Mouse (Mus musculus) liver, embryonic 15.5 days (tissue): ENCODE results near the gene Cars. TPM values are rescaled to one million over a fixed set of nuclear protein-coding genes. Genes with fewer than 3 reads are reported as not detected.
"Not testable (repeated sequence)": the region's sequence is repeated elsewhere in the genome, so short reads cannot be mapped to it uniquely, and the experiment has no call there.

Experiments used
- ATAC-seq: fragments of 200-750 bp; cut with Nextera tagmentation; 2 replicates; pipeline ENCODE4 v1.8.0; 2017; ENCODE audit warnings: moderate number of reproducible peaks, mild to moderate bottlenecking, moderate library complexity; ENCODE audit not compliant: insufficient read depth
- H3K27ac ChIP-seq: fragments of 300-500 bp; sonication (generic); replicated peaks from 2 replicates; pipeline ENCODE4 v1.5.1; 2015; ENCODE audit warnings: mild to moderate bottlenecking, inconsistent platforms
- H3K27me3 ChIP-seq: fragments of 300-500 bp; sonication (generic); 2 replicates; pipeline ENCODE4 v1.6.1; 2015; ENCODE audit warnings: mild to moderate bottlenecking, inconsistent platforms
- H3K36me3 ChIP-seq: fragments of 300-500 bp; sonication (generic); replicated peaks from 2 replicates; pipeline ENCODE4 v1.6.1; 2015; ENCODE audit warnings: moderate library complexity, mild to moderate bottlenecking, inconsistent platforms
- H3K4me1 ChIP-seq: fragments of 300-500 bp; sonication (generic); replicated peaks from 2 replicates; pipeline ENCODE4 v1.6.1; 2015; ENCODE audit warnings: inconsistent platforms
- H3K4me2 ChIP-seq: fragments of 300-500 bp; sonication (generic); 2 replicates; pipeline ENCODE4 v1.6.1; 2015; ENCODE audit warnings: moderate library complexity, mild to moderate bottlenecking, inconsistent platforms
- H3K4me3 ChIP-seq: fragments of 300-500 bp; sonication (generic); replicated peaks from 2 replicates; pipeline ENCODE4 v1.5.1; 2015; ENCODE audit warnings: mild to moderate bottlenecking, inconsistent platforms
- H3K9ac ChIP-seq: fragments of 300-500 bp; sonication (generic); 2 replicates; pipeline ENCODE4 v1.6.1; 2015; ENCODE audit warnings: moderate library complexity, mild to moderate bottlenecking, inconsistent platforms
- H3K9me3 ChIP-seq: fragments of 300-500 bp; sonication (generic); replicated peaks from 2 replicates; pipeline ENCODE4 v1.6.1; 2016; ENCODE audit warnings: inconsistent platforms
- WGBS: fragments of 180-500 bp; shearing (Covaris S2); methylation state at CpG from one replicate; pipeline ENCODE4 v1.1.7; 2015; ENCODE audit warnings: mixed read lengths; ENCODE audit not compliant: insufficient replicate concordance; 5-methylcytosine and 5-hydroxymethylcytosine counted together
- polyA plus RNA-seq: library from polyadenylated mRNA; unstranded; fragments of >200 nt; fragmentation: Nextera tagmentation; extraction: Ambion mirVana; gene quantifications from 2 replicates; pipeline ENCODE4 v1.2.1, GENCODE M21; 2015

Gene Cars
- polyA plus RNA-seq, 1 experiment from 2014 or later: 53.1 TPM

- Histone ChIP-seq H3K27me3 (no peaks in the 10 kb centered on the region), H3K27ac (peak overlapping the region; percentile 91), H3K4me1 (peaks cover 49% of the 10 kb centered on the region), H3K9ac (peak overlapping the region; percentile 92), H3K4me3 (peak overlapping the region; percentile 91), H3K9me3 (no peaks in the 10 kb centered on the region), H3K36me3 (peaks cover 28% of the 10 kb centered on the region), H3K4me2 (peak overlapping the region; percentile 76)
- peak; percentile 81 for ATAC-seq
- under 1% methylated on average over 61 of the region's 63 CpGs for WGBS
Measured at GRCm38 (mm10) chr7:143548231-143548961, 51.5 kb downstream of the Cars start.

GRCm38 (mm10) chr7:143546554-143546953 is 53.3 kb downstream of the Cars start:
- H3K27ac ChIP-seq: peak overlapping the region; percentile 15
- peaks cover 63% of the 10 kb centered on the region for H3K4me1 ChIP-seq
- no peaks in the 10 kb centered on the region for H3K9me3 ChIP-seq
- H3K4me3 ChIP-seq: no peak overlapping the region
- ATAC-seq: no peak
- H3K9ac ChIP-seq: no peak overlapping the region
- peaks cover 25% of the 10 kb centered on the region for H3K36me3 ChIP-seq
- no peaks in the 10 kb centered on the region for H3K27me3 ChIP-seq
- H3K4me2 ChIP-seq: peak overlapping the region; percentile 76; the same call in 1 of the 2 replicates
- 50% methylated on average over 2 of the region's 2 CpGs for WGBS

- no peak overlapping the region for H3K9ac ChIP-seq
- peaks cover 41% of the 10 kb centered on the region for H3K36me3 ChIP-seq
- H3K27me3 ChIP-seq: no peaks in the 10 kb centered on the region
- H3K4me3 ChIP-seq: no peak overlapping the region
- peaks cover 65% of the 10 kb centered on the region for H3K4me1 ChIP-seq
- H3K27ac ChIP-seq: no peak overlapping the region
- 81% methylated on average over 2 of the region's 2 CpGs for WGBS
- H3K4me2 ChIP-seq: no peak overlapping the region
- ATAC-seq: no peak
- H3K9me3 ChIP-seq: no peaks in the 10 kb centered on the region
Measured at GRCm38 (mm10) chr7:143544368-143544767, 55.5 kb downstream of the Cars start.

GRCm38 (mm10) chr7:143538671-143539070 is 61.2 kb downstream of the Cars start:
- Histone ChIP-seq H3K9me3 (no peaks in the 10 kb centered on the region), H3K9ac (no peak overlapping the region), H3K4me3 (no peak overlapping the region), H3K4me1 (peaks cover 62% of the 10 kb centered on the region), H3K36me3 (peaks cover 77% of the 10 kb centered on the region), H3K4me2 (no peak overlapping the region), H3K27me3 (no peaks in the 10 kb centered on the region), H3K27ac (no peak overlapping the region)
- ATAC-seq: no peak
- WGBS: 29% methylated on average over 1 of the region's 1 CpGs

GRCm38 (mm10) chr7:143538229-143538628 is 61.7 kb downstream of the Cars start:
- H3K9me3 ChIP-seq, H3K4me2 ChIP-seq, H3K4me3 ChIP-seq, H3K9ac ChIP-seq, H3K27me3 ChIP-seq, ATAC-seq, H3K27ac ChIP-seq: not testable (repeated sequence)
- 49% methylated on average over 6 of the region's 6 CpGs for WGBS
- H3K36me3 ChIP-seq: peaks cover 81% of the 10 kb centered on the region
- peaks cover 62% of the 10 kb centered on the region for H3K4me1 ChIP-seq

GRCm38 (mm10) chr7:143536251-143536650 is 63.6 kb downstream of the Cars start:
- Histone ChIP-seq H3K27me3 (no peaks in the 10 kb centered on the region), H3K9me3 (no peaks in the 10 kb centered on the region), H3K4me1 (peaks cover 63% of the 10 kb centered on the region), H3K27ac (no peak overlapping the region), H3K36me3 (peaks cover 94% of the 10 kb centered on the region), H3K9ac (no peak overlapping the region), H3K4me3 (no peak overlapping the region), H3K4me2 (no peak overlapping the region)
- 84% methylated on average over 3 of the region's 3 CpGs for WGBS
- no peak for ATAC-seq

- WGBS: 29% methylated on average over 2 of the region's 2 CpGs
- Histone ChIP-seq H3K36me3 (peaks cover 99% of the 10 kb centered on the region), H3K9ac (no peak overlapping the region; the same call in 1 of the 2 replicates), H3K27me3 (no peaks in the 10 kb centered on the region), H3K27ac (peak overlapping the region; percentile 73), H3K4me2 (peak overlapping the region; percentile 23), H3K4me1 (peaks cover 45% of the 10 kb centered on the region), H3K9me3 (no peaks in the 10 kb centered on the region), H3K4me3 (no peak overlapping the region)
- ATAC-seq: peak; percentile 92
Measured at GRCm38 (mm10) chr7:143533284-143533683, 66.6 kb downstream of the Cars start.

GRCm38 (mm10) chr7:143532410-143532809 is 67.5 kb downstream of the Cars start:
- Histone ChIP-seq H3K27me3 (no peaks in the 10 kb centered on the region), H3K27ac (no peak overlapping the region; the same call in 1 of the 2 replicates), H3K9ac (no peak overlapping the region), H3K4me3 (no peak overlapping the region), H3K4me1 (peaks cover 36% of the 10 kb centered on the region), H3K36me3 (peaks cover 99% of the 10 kb centered on the region), H3K4me2 (no peak overlapping the region), H3K9me3 (no peaks in the 10 kb centered on the region)
- no peak for ATAC-seq
- WGBS: 98% methylated on average over 1 of the region's 1 CpGs

GRCm38 (mm10) chr7:143519333-143519732 is 80.6 kb downstream of the Cars start:
- ATAC-seq: no peak
- no peak overlapping the region for H3K4me2 ChIP-seq

GRCm38 (mm10) chr7:143514416-143514768 is 85.5 kb downstream of the Cars start:
- Histone ChIP-seq H3K4me1 (0 out of 2 replicates have a peak, but pooled peaks cover 3% of the 10 kb centered on the region), H3K9me3 (no peaks in the 10 kb centered on the region), H3K9ac (no peak overlapping the region), H3K27me3 (no peaks in the 10 kb centered on the region), H3K4me3 (no peak overlapping the region), H3K4me2 (no peak overlapping the region), H3K27ac (no peak overlapping the region), H3K36me3 (peaks cover 74% of the 10 kb centered on the region)
- 94% methylated on average over 4 of the region's 4 CpGs for whole genome bisulfite sequencing
- ATAC-seq: no peak

More at GRCm38 (mm10) chr7:143519333-143519732, 80.6 kb downstream of the Cars start:
- Histone ChIP-seq H3K27ac (no peak overlapping the region), H3K36me3 (peaks cover 99% of the 10 kb centered on the region), H3K4me1 (no peaks in the 10 kb centered on the region), H3K27me3 (no peaks in the 10 kb centered on the region), H3K9me3 (no peaks in the 10 kb centered on the region), H3K9ac (no peak overlapping the region), H3K4me3 (no peak overlapping the region)
- WGBS: 64% methylated on average over 4 of the region's 4 CpGs

- no peak overlapping the region for H3K9ac ChIP-seq
- ATAC-seq: no peak
- H3K27ac ChIP-seq: no peak overlapping the region
- H3K9me3 ChIP-seq: no peaks in the 10 kb centered on the region
- H3K4me1 ChIP-seq: 0 out of 2 replicates have a peak, but pooled peaks cover 3% of the 10 kb centered on the region
- 66% methylated on average over 10 of the region's 10 CpGs for WGBS
- H3K36me3 ChIP-seq: peaks cover 69% of the 10 kb centered on the region
- H3K4me2 ChIP-seq: no peak overlapping the region
- no peak overlapping the region for H3K4me3 ChIP-seq
- no peaks in the 10 kb centered on the region for H3K27me3 ChIP-seq
Measured at GRCm38 (mm10) chr7:143513763-143514415, 86.0 kb downstream of the Cars start.
